Mouse (Mus musculus): ENCODE results near the gene 2410131K14Rik.

- TF ChIP-seq SMC3 (IDR thresholded peaks at IDR 0.05; ENCODE audit: low read depth, low read length), result no peak
- no peak for TF ChIP-seq KAT2A (conservative IDR thresholded peaks at IDR 0.05; ENCODE audit: low read depth, low read length)
- no peak for TF ChIP-seq CTCF (IDR thresholded peaks at IDR 0.05 in 2 of 3, conservative IDR thresholded peaks at IDR 0.05 in 1 of 3; ENCODE audit: control insufficient read depth in 1 of 3, insufficient read depth in 1 of 3, low read depth in 2 of 3, low read length in 3 of 3, poor library complexity in 1 of 3, severe bottlenecking in 1 of 3)
- no peak for TF ChIP-seq MAX (IDR thresholded peaks at IDR 0.05; ENCODE audit: low read length)
- TF ChIP-seq POLR2A (IDR thresholded peaks at IDR 0.05; ENCODE audit: control insufficient read depth in 1 of 2, insufficient read depth in 1 of 2, low read depth in 1 of 2, low read length in 2 of 2, poor library complexity in 1 of 2), result no peak
- no peak for TF ChIP-seq TBP (IDR thresholded peaks at IDR 0.05; ENCODE audit: low read depth, low read length)
- TF ChIP-seq EP300 (IDR thresholded peaks at IDR 0.05; ENCODE audit: low read depth in 1 of 2, low read length in 2 of 2), result no peak
- no peak for TF ChIP-seq ZNF384 (IDR thresholded peaks at IDR 0.05; ENCODE audit: low read depth, low read length)
- no peak for TF ChIP-seq ETS1 (IDR thresholded peaks at IDR 0.05; ENCODE audit: low read depth, low read length)
- no peak for TF ChIP-seq MEF2A (IDR thresholded peaks at IDR 0.05; ENCODE audit: extremely low read depth, insufficient replicate concordance, low read depth, low read length, poor library complexity, severe bottlenecking)
- no peak for TF ChIP-seq CHD1 (IDR thresholded peaks at IDR 0.05; ENCODE audit: low read depth, low read length)
- no peak for TF ChIP-seq POLR2AphosphoS2 (IDR thresholded peaks at IDR 0.05; ENCODE audit: low read length)
These were observed 28.4 kb downstream of the 2410131K14Rik start for GRCm38 (mm10) chr5:118273446-118273845.
